Mouse (Mus musculus): ENCODE results near the gene Jchain. TPM values are rescaled to one million over a fixed set of nuclear protein-coding genes. Genes with fewer than 3 reads are reported as not detected.
"Not testable (repeated sequence)": the region's sequence is repeated elsewhere in the genome, so short reads cannot be mapped to it uniquely, and the experiment has no call there.

Gene Jchain
- under 1 TPM; 0.46 to 0.55 TPM for total RNA-seq (2021)

GRCm38 (mm10) chr5:88527657-88528056 is at the start of gene Jchain:
Jchain (minus strand) TSS chr5:88527891.
- intact Hi-C loops (cut with DNase I) = no loop called here
- DNase-seq (ENCODE audit: low spot score in 2 of 2) = no peak

- no peak for DNase-seq (ENCODE audit: low spot score in 2 of 2)
- intact Hi-C loops (cut with DNase I) = no loop called here
Measured at GRCm38 (mm10) chr5:88575506-88576338, 48.0 kb upstream of the Jchain start.

DNA sequence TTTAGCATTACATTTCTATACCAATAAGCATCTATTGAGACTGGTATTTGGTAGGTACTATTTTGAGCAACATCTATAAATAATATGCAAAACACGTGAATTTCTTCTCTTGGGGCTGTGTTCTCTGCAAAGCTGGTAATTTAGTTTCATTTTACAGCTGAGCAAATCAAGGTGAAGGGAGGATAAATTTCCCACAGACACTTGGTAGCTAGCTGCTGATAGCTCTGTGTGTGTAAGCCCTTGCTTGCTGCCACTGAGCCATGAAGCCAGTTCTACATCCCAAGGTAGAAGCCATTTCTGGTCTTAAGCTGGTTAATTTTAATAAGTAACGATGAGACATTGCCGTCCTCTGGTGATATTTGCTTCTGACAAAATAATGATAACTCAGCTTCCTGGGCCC is 47.1 kb upstream of the Jchain start:
- intact Hi-C loops (cut with DNase I) = no loop called here

GRCm38 (mm10) chr5:88569541-88569940 is 41.9 kb upstream of the Jchain start:
- intact Hi-C loops (cut with DNase I) = no loop called here
- no peak for DNase-seq (ENCODE audit: low spot score in 2 of 2)

More for the DNA sequence above, 47.1 kb upstream of the Jchain start:
- DNase-seq (ENCODE audit: low spot score in 2 of 2) = no peak

GRCm38 (mm10) chr5:88566034-88566841 is 38.5 kb upstream of the Jchain start:
- DNase-seq (ENCODE audit: low spot score in 2 of 2) = no peak
- intact Hi-C loops (cut with DNase I) = loop anchor here (2.0 kb wide), 1 partner anchor 17 kb away; no protein-coding TSS in a partner anchor

GRCm38 (mm10) chr5:88565148-88566033 is 37.7 kb upstream of the Jchain start:
- intact Hi-C loops (cut with DNase I) = loop anchor here (2.0 kb wide), 1 partner anchor 17 kb away; no protein-coding TSS in a partner anchor

GRCm38 (mm10) chr5:88564501-88565147 is 36.9 kb upstream of the Jchain start, which contains the start of gene Rufy3:
Rufy3 (plus strand) TSS chr5:88565040.
- intact Hi-C loops (cut with DNase I) = no loop called here
- DNase-seq (ENCODE audit: low spot score in 2 of 2) = peak; percentile 65 to 74

More at GRCm38 (mm10) chr5:88565148-88566033, 37.7 kb upstream of the Jchain start:
- peak; percentile 47 to 51 for DNase-seq (ENCODE audit: low spot score in 2 of 2)

DNA sequence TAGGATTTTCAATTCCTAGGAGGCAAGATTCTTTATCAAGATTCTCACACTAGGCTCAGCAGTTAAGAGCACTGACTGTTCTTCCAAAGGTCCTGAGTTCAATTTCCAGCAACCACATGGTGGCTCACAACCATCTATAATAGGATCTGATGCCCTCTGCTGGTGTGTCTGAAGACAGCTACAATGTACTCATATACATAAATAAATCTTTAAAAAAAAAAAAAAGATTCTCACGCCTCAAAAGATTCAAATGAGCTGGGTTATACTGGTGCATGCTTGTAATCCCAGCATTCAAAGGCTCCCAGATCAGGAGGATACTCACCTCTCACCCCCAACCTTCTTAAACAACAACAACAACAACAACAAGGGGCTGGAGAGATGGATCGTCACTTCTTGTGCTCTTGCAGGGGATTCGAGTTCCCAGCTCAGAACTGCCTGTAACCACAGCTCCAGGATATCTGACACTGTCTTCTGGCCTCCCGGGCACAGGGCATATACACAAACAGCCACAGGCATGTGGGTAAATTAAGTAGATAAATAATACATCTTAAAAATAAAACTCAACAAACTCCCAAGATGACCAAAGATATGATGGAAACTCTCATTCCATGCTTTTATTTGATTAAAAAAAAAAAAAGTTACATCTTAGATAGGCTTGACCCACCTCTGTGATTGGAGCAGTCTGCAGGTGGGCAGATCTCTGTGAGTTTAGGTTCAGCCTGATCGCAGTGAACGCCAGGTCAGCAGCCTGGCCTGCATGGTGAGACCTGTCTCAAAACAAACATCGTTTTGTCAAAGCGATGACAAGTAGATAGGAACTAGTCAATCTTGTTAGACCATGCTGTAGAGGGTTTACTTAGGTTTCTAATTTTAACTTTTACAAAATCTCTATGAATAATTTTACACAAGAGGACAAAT is 35.4 kb upstream of the Jchain start:
- no peak for DNase-seq (ENCODE audit: low spot score in 2 of 2)
- intact Hi-C loops (cut with DNase I) = no loop called here

GRCm38 (mm10) chr5:88561080-88561814 is 33.6 kb upstream of the Jchain start:
- DNase-seq (ENCODE audit: low spot score in 2 of 2) = no peak
- intact Hi-C loops (cut with DNase I) = no loop called here

- intact Hi-C loops (cut with DNase I) = no loop called here
- no peak for DNase-seq (ENCODE audit: low spot score in 2 of 2)
Measured at GRCm38 (mm10) chr5:88558991-88559390, 31.3 kb upstream of the Jchain start.

GRCm38 (mm10) chr5:88554086-88554886 is 26.6 kb upstream of the Jchain start, which contains the start of gene Utp3:
Utp3 (plus strand) TSS chr5:88554462.
- intact Hi-C loops (cut with DNase I) = no loop called here

GRCm38 (mm10) chr5:88553271-88554085 is 25.8 kb upstream of the Jchain start:
- DNase-seq (ENCODE audit: low spot score in 2 of 2) = no peak
- intact Hi-C loops (cut with DNase I) = no loop called here

More at GRCm38 (mm10) chr5:88554086-88554886, 26.6 kb upstream of the Jchain start, which contains the start of gene Utp3:
- peak; percentile 92 to 98 for DNase-seq (ENCODE audit: low spot score in 2 of 2)

- DNase-seq (ENCODE audit: low spot score in 2 of 2) = no peak
- intact Hi-C loops (cut with DNase I) = no loop called here
Measured at GRCm38 (mm10) chr5:88545536-88545935, 17.8 kb upstream of the Jchain start.

- intact Hi-C loops (cut with DNase I) = not testable (repeated sequence)
Measured at GRCm38 (mm10) chr5:88544411-88544810, 16.7 kb upstream of the Jchain start.

DNA sequence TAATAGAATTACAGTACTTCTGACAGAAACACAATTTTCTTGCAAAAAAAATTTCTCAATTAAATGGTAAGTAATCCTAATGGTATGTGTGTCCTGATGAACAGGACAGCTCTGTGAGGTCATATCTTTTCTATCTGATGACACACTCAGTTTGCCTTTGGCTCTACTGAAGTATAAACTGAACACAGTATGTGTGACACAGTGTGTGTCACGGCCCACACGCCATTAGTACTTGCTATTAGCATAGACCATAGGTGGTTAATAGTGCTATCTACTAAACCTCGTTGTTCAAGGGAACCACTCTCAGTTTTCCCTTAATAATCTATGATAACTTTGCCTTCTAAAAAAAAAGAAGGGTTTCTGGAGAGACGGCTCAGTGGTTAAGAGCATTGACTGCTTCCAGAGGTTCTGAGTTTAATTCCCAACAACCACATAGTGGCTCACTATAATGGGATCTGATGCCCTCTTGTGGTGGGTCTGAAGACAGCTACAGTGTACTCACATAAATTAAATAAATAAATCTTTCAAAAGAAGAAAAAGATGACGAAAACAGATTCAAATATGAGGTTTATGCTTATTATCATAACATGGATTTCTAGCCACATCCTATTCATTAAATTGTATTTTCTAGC is 15.1 kb upstream of the Jchain start:
- peak; percentile 46 to 64 for DNase-seq (ENCODE audit: low spot score in 2 of 2)
- intact Hi-C loops (cut with DNase I) = no loop called here

More at GRCm38 (mm10) chr5:88544411-88544810, 16.7 kb upstream of the Jchain start:
- not testable (repeated sequence) for DNase-seq (ENCODE audit: low spot score in 2 of 2)

Data from left cerebral cortex, postnatal 25 days (tissue).